Mouse (Mus musculus) layer of hippocampus, adult 9-10 months (tissue): ENCODE measurements around the gene Klk8.

Experiments
- DNase-seq: peaks from one replicate; pipeline ENCODE4 v3.0.0; 2022; ENCODE audit warnings: low spot score

Gene Klk8

DNA sequence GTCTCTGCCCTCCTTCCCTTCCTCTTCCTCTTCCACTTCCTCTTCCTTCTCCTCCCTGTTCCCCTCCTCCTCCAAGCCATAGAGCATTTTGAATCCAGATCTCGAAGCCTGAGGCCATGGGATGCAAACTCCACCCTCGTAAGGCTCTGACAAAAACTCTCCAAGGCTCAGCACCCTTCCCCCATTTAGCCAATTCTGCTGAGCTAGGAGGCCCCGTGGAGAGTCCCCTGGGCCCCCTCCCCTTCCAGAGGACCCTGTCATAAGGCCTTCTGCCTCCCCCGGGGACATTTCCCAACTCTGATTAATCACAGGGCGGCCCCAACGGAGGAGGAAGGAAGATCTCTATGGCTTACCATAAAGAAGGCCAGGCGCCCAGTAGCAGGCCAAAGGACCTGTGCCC lies 5.8 kb upstream of the Klk8 start, which contains the start of gene Klk9:
Klk9 (plus strand) TSS at position 301 of the 400 bp plus-strand sequence.
- no peak for DNase-seq

DNA sequence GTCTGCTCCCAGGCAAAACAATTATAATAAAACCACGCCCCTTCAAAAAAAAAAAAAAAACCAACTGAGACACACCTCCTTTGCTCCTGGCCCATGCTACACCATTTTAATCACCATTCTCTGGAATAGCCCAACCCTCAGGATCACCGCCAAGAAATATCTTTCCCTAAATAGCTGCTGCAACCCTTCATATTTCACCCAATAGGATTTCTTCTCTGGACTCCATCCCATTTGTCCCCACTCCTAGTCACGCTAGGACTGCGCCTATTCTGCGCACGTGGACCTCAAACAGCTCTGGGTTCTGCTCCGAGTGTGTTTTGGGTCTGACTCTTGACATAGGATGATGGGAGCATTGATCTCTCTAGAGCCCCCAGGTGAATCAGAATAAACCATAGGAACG lies 1.0 kb upstream of the Klk8 start:
- no peak for DNase-seq

DNA sequence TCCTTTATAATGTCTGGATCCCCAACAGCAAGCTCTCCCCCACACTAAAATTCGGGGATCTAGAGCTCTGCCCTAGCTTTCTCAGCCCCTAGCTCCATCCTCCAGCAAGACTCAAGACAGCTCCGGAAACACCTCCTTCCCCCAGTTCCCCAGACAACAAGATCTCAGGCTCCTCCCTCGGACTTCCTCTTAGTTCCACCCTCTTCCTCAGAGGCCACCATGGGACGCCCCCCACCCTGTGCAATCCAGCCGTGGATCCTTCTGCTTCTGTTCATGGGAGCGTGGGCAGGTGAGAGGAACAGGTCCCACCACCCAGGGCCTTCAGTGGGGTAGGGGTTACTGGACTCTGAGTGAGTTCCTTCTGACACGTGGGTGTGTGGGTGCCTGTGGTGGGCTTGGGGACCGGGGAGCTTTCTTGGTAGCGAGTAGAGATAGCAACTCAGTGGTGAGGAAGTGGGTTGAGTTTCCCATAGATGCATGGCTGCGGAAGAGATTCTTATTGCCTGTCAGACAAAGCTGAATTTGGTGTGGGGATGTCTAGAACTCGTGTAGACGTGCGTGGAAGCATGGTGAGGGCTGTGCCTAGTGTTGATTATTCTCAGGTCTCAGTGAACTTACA lies 576 bp downstream of the Klk8 start:
- no peak for DNase-seq

DNA sequence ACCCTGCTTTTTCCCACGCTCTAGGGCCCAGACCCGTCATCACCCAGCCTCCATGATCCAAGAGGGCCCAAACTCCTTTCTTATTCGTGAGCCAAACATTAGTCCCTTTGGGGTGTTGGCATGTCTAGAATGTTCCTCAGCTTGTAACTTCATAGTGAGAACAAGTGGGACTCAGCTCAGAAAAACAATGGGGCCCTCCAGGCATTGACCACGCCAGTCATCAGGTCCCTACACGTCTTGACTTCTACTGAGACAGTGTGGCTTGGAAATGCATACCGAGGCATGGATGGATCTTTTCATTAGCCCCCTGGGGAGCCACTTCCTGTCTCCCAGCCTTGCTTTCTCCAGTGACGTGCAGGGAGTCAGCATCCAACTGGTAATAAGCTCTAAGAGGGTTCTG lies 2.5 kb downstream of the Klk8 start:
- DNase-seq = no peak

DNA sequence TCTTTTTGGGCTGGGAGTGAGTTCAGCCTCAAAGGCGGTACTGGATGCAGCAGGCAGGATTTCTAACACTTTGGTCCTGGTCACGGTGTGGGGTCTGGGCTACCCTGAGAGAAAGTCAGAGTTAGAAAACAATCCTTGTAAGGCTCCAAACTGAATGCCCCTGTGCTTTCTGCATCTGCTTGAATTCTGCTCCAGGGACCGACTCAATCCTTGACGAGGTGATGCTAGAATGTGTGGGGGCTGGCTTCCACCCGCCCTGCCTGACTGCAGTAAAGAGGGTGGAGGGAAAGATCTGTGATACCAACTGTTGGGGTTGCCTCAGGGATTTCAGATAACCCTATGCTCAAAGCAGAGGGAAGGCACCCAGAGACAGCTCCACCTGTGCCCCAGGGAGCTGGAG lies 13.6 kb downstream of the Klk8 start, which contains the start of gene Klk7:
Klk7 (plus strand) TSS at position 301 of the 400 bp plus-strand sequence.
- DNase-seq = no peak

DNA sequence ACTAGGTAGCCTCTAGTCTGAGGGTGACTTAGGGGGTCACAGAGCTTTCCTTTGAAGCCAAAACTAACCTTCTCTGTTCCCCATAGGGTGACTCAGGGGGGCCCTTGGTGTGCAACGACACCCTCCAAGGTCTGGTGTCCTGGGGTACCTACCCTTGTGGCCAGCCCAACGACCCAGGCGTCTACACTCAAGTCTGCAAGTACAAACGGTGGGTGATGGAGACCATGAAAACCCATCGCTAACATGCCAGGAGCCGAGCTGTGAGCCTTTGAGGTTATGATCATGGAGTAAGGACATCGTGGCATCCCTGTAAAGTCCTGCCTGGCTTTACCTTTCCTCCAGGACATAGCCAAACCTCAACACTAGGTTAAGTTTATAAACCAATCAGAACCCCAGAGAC lies 17.8 kb downstream of the Klk8 start:
- no peak for DNase-seq

DNA sequence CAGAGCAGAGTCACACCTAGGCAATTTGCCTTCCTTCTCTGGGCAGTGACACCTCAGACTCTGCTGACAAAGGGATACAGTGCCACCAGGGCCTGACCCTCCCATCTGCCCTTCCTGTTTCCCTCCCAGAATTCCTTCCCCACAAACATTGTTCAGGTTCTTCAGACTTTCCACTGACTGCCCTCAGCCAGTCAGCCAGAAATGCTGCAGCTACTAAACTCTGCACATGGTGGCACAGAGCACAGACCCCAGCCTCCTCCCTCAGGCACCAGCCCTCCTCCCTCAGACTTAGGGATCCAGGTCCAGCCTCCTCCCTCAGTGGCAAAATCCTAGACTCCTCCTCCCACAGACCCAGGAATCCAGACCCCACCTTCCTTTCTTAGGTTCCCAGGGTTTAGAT lies 19.4 kb downstream of the Klk8 start:
- DNase-seq = no peak

DNA sequence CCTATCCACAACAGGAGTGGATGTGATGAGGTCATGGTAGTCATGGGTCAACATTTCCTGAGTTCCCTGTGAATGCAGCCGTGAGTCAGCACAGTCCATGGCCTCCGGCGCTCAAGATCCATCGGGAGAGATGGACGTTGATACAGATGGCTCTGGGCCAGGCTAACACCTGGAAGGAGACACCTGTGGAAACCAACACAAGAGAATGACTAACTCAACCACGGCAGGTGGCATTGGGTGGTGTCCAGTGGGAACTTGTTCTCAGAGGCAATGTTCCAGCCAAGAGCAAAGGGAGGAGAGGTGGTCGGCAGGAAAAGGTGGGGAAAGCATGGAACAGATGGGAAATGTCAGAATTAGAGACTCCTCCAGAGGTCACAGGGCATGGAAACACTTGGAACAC lies 24.2 kb downstream of the Klk8 start:
- no peak for DNase-seq

DNA sequence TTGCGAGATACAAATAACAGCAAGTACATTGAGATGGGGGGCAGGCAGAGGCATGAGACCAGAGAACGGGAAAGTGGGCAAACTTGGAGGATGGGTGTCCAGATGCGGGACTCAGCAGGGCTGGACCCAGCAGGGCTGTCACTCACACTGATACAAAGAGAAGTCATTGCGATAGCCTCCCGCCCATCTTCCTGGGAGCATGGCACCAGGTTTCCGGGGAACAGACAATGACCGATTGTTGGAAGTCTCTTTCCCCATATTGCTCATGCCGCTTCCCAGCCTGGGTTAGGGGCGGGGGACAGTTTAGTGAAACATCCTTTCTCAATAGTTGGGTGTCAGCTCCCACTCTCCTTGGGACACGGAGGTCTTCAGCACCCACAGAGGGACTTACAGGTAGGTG lies 26.8 kb downstream of the Klk8 start, which contains the start of gene Klk6:
Klk6 (plus strand) TSS at position 301 of the 400 bp plus-strand sequence.
- DNase-seq = no peak

DNA sequence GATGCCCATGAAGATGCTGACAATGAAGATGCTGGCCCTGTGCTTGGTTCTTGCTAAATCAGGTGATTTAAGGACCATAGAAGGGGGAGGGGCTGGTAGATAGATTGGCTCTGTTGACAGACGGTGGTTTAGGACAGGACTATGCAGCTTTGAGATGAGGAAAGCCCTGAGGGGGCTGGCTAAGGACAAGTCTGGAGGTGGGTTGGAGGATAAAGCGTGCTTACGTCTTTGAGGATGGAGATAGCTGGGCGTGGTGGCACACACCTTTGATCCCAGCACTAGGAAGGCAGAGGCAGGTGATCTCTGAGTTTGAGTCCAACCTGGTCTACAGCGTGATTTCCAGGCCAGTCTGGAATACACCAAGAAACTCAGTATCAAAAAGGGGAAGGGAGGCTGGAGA lies 28.7 kb downstream of the Klk8 start:
- no peak for DNase-seq

DNA sequence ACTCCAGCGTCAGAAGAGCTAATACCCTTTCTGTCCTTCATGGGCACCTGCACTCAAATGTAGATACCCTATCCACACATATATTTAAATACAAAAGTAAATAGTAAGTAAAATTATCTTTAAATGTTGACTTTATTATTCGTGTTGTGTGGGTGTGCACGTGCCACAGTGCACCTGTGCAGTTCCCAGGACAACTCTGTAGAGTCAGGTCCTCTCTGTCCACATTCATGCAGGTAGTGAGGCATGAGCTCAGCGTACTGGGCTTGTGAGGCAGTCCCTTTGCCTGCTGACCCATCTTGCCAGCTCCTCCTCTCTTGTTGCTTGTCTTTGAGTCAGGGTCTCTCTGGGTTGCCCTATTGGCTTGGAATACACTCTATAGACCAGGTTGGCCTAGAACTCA lies 30.3 kb downstream of the Klk8 start:
- DNase-seq = no peak

DNA sequence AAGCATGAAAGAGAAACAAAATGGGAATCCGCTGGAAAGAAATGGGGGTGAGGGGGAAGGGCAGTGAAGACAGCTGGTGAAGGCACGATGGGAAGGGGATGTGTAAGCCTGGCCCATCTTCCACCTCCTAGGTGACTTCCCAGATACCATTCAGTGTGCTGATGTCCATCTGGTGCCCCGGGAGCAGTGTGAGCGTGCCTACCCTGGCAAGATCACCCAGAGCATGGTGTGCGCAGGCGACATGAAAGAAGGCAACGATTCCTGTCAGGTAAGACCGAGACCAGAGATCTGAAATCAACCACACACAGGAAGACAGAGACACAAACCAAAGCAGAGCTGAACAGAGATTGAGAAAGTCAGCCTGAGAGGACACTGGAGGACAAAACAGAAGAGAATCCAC lies 31.6 kb downstream of the Klk8 start:
- no peak for DNase-seq

DNA sequence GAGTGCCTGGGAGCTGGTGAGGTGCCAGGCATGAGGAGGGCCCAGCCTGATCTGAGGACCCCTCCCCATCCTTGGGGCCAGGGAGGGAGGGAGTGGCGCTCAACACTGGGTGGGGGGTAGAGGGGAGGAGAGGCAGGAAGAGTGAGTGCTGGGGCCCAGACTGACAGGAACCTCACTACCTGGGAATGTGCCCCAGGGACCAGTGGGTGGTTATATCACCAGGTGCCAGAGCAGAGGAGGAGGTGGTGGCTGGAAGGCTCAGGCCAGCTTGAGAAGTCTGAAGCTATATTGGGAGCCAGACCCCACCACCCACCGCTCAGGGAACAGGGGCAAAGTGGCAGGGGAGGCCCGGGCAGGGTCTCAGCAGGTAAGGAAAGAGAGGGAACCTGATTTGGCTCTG lies 44.3 kb downstream of the Klk8 start, which contains the start of gene Klk5:
Klk5 (plus strand) TSS at position 271 of the 400 bp plus-strand sequence.
- no peak for DNase-seq

DNA sequence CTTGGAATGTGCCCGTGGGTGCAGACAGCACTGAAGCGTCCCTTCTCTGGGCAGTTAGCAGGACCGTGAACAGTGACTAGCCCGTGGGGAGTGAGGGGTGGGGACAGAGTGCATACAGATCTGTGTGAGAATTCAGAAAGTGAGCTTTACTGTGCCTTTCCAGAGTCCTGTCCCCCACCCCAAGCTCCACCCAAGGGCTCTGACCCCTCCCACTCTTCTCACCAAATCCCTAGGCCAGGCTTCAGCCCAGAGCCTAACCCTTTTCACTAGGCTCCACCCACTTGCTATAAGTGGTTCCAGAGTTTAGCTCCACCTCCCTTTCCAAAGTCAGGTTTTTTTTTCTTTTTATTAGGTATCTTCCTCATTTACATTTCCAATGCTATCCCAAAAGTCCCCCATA lies 46.4 kb downstream of the Klk8 start:
- no peak for DNase-seq

DNA sequence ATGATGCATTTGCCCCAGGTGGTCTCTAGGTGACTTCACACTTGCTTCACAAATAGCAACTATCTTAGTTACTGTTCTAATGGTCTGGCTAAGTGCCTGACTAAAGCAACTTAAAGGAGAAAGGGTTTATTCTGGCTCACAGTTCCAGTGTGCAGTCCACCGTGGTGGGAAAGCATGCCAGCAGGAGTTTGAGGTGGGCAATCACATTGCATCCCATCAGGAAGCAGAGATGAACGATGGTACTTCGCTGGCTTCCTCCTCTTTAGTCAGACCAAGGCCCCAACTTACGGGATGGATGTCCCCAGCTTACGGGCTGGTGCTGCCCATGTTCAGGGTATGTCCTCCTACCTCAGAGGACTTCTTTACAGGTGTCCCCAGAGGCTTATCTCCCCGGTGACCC lies 54.2 kb downstream of the Klk8 start:
- no peak for DNase-seq
